Mouse (Mus musculus) midbrain, embryonic 16.5 days (tissue): ENCODE measurements around the gene Batf2. TPM values are rescaled to one million over a fixed set of nuclear protein-coding genes. Genes with fewer than 3 reads are reported as not detected.

Experiments used
- polyA plus RNA-seq: library from polyadenylated mRNA; unstranded; fragments of >200 nt; fragmentation: Nextera tagmentation; extraction: Ambion mirVana; gene quantifications from 2 replicates; pipeline ENCODE4 v1.2.1, GENCODE M21; 2015

Gene Batf2
- polyA plus RNA-seq, 1 experiment from 2014 or later = not detected

Other genes with a start within 250 kb of the Batf2 start
- 13.4 and 14.6 TPM in 2 replicates for gene Tigd3, start 246.8 kb upstream of the Batf2 start, polyA plus RNA-seq
- gene Dpf2, start 228.0 kb upstream of the Batf2 start, polyA plus RNA-seq = 105 and 121 TPM in 2 replicates
- gene Cdc42ep2, start 216.2 kb upstream of the Batf2 start, polyA plus RNA-seq = 16.0 and 20.4 TPM in 2 replicates
- 19.4 and 22.4 TPM in 2 replicates for gene Pola2, start 176.8 kb upstream of the Batf2 start, polyA plus RNA-seq
- gene Slc22a20, start 154.8 kb upstream of the Batf2 start, polyA plus RNA-seq = not detected in 2 replicates
- 3.0 and 3.2 TPM in 2 replicates for gene Capn1, start 125.1 kb upstream of the Batf2 start, polyA plus RNA-seq
- 31.5 and 34.5 TPM in 2 replicates for gene Syvn1, start 94.4 kb upstream of the Batf2 start, polyA plus RNA-seq
- gene Mrpl49, start 83.2 kb upstream of the Batf2 start, polyA plus RNA-seq = 58.5 and 59.7 TPM in 2 replicates
- gene Fau, start 83.1 kb upstream of the Batf2 start, polyA plus RNA-seq = 459 and 498 TPM in 2 replicates
- 28.2 and 30.2 TPM in 2 replicates for gene Znhit2, start 79.8 kb upstream of the Batf2 start, polyA plus RNA-seq
- 55.1 and 59.0 TPM in 2 replicates for gene Tm7sf2, start 72.6 kb upstream of the Batf2 start, polyA plus RNA-seq
- 86.1 and 93.9 TPM in 2 replicates for gene Vps51, start 63.8 kb upstream of the Batf2 start, polyA plus RNA-seq
- not detected in 2 replicates for gene Tmem262, start 61.0 kb upstream of the Batf2 start, polyA plus RNA-seq
- gene Gm28374, start 58.7 kb upstream of the Batf2 start, polyA plus RNA-seq = 0.85 and 1.5 TPM in 2 replicates
- gene Zfpl1, start 56.0 kb upstream of the Batf2 start, polyA plus RNA-seq = 80.6 and 87.3 TPM in 2 replicates
- gene Cdca5, start 56.0 kb upstream of the Batf2 start, polyA plus RNA-seq = 3.7 and 4.1 TPM in 2 replicates
- not detected in 2 replicates for gene AC131692.1, start 46.6 kb upstream of the Batf2 start, polyA plus RNA-seq
- gene Naaladl1, start 35.2 kb upstream of the Batf2 start, polyA plus RNA-seq = 0.25 and 0.26 TPM in 2 replicates
- gene Sac3d1, start 22.3 kb upstream of the Batf2 start, polyA plus RNA-seq = 44.2 and 45.2 TPM in 2 replicates
- gene Snx15, start 12.7 kb upstream of the Batf2 start, polyA plus RNA-seq = 58.7 and 65.4 TPM in 2 replicates
- gene Arl2, start 565 bp downstream of the Batf2 start, polyA plus RNA-seq = 133 and 151 TPM in 2 replicates
- gene Majin, start 43.4 kb downstream of the Batf2 start, polyA plus RNA-seq = not detected in 2 replicates
- gene Gpha2, start 85.4 kb downstream of the Batf2 start, polyA plus RNA-seq = not detected in 2 replicates
- gene Ppp2r5b, start 94.9 kb downstream of the Batf2 start, polyA plus RNA-seq = 149 and 165 TPM in 2 replicates
- 12.9 and 15.5 TPM in 2 replicates for gene Atg2a, start 100.7 kb downstream of the Batf2 start, polyA plus RNA-seq
- 99.6 and 103 TPM in 2 replicates for gene Ehd1, start 135.7 kb downstream of the Batf2 start, polyA plus RNA-seq
- gene Cdc42bpg, start 165.5 kb downstream of the Batf2 start, polyA plus RNA-seq = 0.34 and 0.35 TPM in 2 replicates
- gene Men1, start 194.0 kb downstream of the Batf2 start, polyA plus RNA-seq = 71.4 and 74.8 TPM in 2 replicates
- gene Map4k2, start 200.2 kb downstream of the Batf2 start, polyA plus RNA-seq = 19.0 and 20.1 TPM in 2 replicates
- 95.9 and 99.5 TPM in 2 replicates for gene Sf1, start 222.7 kb downstream of the Batf2 start, polyA plus RNA-seq
- 7.3 and 7.5 TPM in 2 replicates for gene Pygm, start 243.4 kb downstream of the Batf2 start, polyA plus RNA-seq